Mouse (Mus musculus): ENCODE results near the gene 1700006A11Rik.
"Not testable (repeated sequence)": the region's sequence is repeated elsewhere in the genome, so short reads cannot be mapped to it uniquely, and the experiment has no call there.

Gene 1700006A11Rik

DNA sequence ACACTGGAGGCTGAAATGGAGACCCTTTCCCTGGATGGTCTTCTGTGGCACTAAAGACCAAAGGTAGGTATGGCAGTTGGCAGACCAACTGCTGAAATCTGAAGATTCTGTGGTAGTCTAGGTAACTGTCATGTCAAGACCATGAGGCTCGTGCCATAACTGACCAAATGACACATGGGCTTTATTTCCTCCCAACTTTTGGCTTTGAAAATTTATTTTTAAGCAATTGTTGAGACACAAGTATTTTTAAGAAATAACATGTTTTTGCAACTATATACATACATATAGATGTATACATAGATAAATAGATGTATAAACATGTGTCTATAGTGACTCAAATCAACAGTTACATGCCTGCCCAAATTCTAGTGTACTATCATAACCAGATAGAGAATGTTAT, at the start of gene 1700006A11Rik:
Gene 1700006A11Rik, minus strand, starts transcription at position 101 of the 400 bp plus-strand sequence.
- DNase-seq, result no peak

DNA sequence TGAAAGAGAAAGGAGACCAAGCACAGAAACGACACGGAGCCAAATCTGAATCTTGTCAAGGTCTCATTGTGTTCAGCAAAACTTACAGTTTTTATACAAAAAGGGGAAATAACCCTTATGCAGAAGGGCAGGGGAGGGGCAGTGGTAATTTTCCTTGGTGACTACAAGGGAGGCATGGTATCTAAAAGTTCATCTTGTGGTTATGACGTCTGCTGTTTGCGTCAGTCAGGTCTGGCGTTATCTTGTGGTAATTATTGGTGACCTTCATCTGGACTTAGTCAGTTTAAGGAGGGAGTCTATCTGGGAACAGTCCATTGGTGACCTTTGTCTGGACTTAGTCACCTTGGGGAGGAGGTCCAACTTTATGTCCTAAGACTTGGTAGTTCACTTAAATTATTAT, 48.5 kb upstream of the 1700006A11Rik start:
- not testable (repeated sequence) for DNase-seq

DNA sequence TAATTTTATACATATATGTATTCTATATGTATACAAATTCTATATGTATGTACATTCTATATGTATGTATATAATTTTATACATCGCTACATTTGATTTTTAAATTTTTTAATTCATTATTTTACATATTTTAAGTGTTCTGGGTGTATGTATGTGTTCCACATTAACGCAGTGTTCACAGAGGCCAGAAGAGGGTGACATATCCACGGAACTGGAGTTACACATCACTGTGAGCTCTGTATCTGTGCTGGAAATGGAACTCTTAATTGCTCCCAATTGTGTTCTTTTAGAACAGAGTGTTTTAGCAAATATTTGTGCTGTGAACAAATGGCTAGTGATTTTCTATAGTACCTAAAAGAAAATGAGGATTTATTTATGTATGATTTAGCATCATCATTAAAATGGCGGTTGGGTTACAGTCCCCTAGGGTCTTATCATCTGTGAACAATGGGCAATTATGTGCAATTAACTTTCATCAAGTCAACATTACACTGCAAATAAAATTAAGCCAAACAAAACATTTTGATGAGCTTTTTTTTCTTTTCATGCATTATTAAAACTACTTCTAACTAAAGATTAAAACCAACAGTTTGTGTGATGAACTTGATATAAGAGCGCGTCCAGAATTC, 40.4 kb upstream of the 1700006A11Rik start:
- no peak for DNase-seq

DNA sequence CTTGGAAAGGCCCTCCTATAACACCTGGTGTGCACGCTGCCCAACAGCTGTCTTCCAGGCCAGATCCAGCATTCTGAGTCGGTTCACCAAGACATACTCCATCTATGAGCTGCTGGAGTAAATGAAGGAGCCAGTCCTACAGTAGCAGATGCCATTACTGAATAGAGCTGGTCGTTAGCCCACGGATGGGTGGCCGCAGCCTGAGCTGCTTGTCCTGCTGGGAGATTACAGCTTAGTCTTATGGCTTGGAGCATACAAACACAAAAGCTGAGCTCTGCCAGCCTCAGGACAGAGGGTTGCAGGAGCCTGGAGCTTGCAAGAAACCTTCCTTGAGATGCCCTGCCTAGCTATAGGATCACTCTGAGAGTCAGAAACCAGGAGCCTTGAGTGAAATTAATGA, 33.6 kb downstream of the 1700006A11Rik start:
- DNase-seq, result no peak

DNA sequence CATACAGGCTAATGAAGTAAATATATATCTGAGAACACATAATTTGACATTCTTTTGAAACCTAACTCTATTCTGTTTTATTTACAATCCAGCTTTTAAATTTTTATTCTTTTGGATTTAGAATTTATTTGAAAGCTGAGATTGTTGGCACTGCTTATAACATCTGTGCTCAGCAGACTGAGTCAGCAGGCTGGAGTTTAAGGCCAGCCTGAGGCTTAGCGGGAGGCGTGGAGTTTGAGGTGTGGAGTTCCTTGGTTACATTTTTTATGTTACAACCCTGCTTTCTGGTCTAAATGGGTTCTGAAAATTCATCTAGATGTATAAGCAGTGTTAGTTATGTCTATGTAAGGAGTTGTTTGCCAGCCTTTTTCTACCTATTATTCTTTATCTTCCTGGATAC, 35.7 kb downstream of the 1700006A11Rik start:
- no peak for DNase-seq

DNA sequence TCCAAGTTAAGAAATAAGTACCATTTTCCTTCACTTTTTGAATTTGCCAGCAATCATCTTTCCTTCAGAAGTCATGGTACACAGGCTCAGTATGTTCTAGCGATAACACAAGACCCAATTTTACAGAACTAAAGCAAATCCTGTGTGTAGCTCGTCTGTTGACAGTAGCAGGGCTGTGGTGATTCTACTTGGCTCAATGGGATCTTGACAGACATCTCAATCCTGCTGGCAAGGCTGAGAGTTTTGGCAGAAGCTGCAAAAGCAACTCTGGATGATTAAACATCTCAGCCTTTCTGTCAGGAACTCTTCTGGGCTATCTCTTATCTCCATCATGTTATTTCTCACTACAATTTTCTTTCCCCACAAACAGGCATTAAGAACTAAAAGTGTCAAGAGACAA, 36.2 kb downstream of the 1700006A11Rik start:
- DNase-seq, result no peak

DNA sequence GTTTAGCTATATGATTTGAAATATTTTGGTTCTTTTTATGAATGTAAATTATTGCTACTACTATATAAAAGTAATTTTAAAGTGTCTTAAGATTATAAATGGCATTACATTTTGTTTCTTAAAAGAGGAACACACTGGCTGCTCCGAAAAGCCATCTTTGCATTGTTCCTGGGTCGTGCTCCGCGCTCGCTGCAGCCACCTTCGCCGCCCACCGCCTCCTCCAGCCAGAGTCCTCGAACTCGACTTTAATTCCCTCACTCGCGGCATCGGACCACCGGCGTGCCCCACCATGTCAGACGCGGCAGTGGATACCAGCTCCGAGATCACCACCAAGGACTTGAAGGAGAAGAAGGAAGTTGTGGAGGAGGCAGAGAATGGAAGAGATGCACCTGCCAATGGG, 40.5 kb downstream of the 1700006A11Rik start:
- DNase-seq, result not testable (repeated sequence)

DNA sequence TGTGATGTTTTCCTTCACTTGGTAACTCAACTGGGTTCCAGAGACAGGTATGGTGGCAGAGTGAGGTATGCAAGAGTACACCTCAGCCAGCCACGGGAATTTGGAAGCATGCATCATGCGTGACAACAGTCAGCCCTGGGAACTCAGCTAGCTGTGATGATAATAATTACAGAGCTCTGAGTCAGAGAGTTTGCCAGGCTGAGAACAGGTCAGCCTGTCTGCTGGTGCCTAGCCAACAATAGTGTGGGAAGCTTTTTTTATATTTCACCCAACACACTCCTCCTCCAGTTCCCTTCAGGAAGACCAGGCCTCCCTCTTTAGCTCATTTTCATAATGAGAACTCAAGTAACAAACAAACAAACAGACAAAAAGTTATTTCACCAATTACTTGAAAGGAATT, 53.8 kb downstream of the 1700006A11Rik start:
- no peak for DNase-seq

DNA sequence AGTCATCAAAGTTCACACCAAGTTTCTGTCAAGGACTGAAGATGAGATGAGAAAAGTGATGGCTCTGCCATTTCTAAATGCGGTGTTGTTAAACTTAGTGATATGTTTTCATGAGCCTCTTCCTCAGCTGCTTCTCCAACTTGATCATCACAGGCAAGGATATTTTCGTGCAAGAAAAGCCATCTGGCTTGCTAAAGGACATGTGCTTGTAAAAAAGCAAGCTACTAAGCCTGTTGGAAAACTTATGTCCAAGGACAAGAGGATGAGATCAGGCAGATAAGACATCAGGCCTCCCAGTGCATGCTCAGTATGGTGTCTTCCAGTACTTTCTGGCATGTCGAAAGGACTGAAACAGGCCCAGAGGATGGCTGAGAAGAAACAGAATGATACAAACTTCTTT, 68.3 kb downstream of the 1700006A11Rik start:
- DNase-seq, result no peak
